Mouse (Mus musculus) kidney, embryonic 16.5 days (tissue): ENCODE results near the gene Cd55b. TPM values are rescaled to one million over a fixed set of nuclear protein-coding genes. Genes with fewer than 3 reads are reported as not detected.

ENCODE experiments used
- ATAC-seq: fragments of 200-750 bp; cut with Nextera tagmentation; 2 replicates; pipeline ENCODE4 v1.8.0; 2017; ENCODE audit warnings: moderate TSS enrichment; ENCODE audit not compliant: low FRiP score, low TSS enrichment
- H3K27ac ChIP-seq: fragments of 300-500 bp; sonication (generic); 2 replicates; pipeline ENCODE4 v1.5.1; 2014; ENCODE audit warnings: low read length
- H3K27me3 ChIP-seq: fragments of 300-500 bp; sonication (generic); 2 replicates; pipeline ENCODE4 v1.6.1; 2014; ENCODE audit warnings: low read length, control low read depth, mixed read lengths; ENCODE audit not compliant: insufficient read depth
- H3K36me3 ChIP-seq: fragments of 300-500 bp; sonication (generic); 2 replicates; pipeline ENCODE4 v1.6.1; 2014; ENCODE audit warnings: low read length, control low read depth, mixed read lengths; ENCODE audit not compliant: insufficient read depth
- H3K4me1 ChIP-seq: fragments of 300-500 bp; sonication (generic); 2 replicates; pipeline ENCODE4 v1.6.1; 2014; ENCODE audit warnings: low read length, control low read depth, mixed read lengths; ENCODE audit not compliant: insufficient read depth
- H3K4me2 ChIP-seq: fragments of 300-500 bp; sonication (generic); replicated peaks from 2 replicates; pipeline ENCODE4 v1.6.1; 2014; ENCODE audit warnings: low read depth, low read length
- H3K4me3 ChIP-seq: fragments of 300-500 bp; sonication (generic); 2 replicates; pipeline ENCODE4 v1.5.1; 2014; ENCODE audit warnings: mild to moderate bottlenecking, low read length
- H3K9ac ChIP-seq: fragments of 300-500 bp; sonication (generic); replicated peaks from 2 replicates; pipeline ENCODE4 v1.6.1; 2014; ENCODE audit warnings: low read length
- H3K9me3 ChIP-seq: fragments of 300-500 bp; sonication (generic); 2 replicates; pipeline ENCODE4 v1.6.1; 2016; ENCODE audit warnings: low read length, control low read depth
- WGBS: fragments of 180-500 bp; shearing (Covaris S2); extraction: QIAGEN DNeasy Blood & Tissue Kit; methylation state at CpG from one replicate; pipeline ENCODE4 v1.1.7; 2014; 5-methylcytosine and 5-hydroxymethylcytosine counted together
- polyA plus RNA-seq: library from polyadenylated mRNA; unstranded; fragments of >200 nt; fragmentation: Nextera tagmentation; extraction: Ambion mirVana; gene quantifications from 2 replicates; pipeline ENCODE4 v1.2.1, GENCODE M21; 2015

Gene Cd55b
- polyA plus RNA-seq, 1 experiment from 2014 or later = 0.21 TPM

DNA sequence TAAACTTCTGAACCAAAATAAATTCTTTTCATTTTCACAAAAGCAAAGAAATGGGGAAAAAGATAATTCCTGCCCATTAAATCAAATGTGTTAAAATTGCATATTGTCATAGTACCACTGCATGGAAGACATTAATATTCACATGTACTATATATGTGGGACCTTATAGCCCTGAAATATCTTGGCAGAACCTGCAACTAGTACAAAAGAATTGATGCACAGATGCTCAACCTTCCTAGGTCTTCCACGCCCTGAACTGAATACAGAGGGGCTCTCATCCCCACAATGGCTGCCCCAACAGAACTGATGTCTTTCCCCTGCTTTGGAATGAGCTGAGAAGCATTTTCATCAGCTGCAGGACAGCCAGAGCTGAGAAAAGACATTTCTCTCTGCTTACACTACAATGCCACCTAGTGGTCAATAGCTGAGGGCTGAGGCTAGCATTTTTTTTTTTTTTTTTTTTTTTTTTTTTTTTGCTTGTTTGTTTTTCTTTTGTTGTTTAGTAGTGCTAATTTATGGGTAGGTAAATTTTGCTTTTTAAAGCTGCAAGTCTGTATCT, 72.7 kb downstream of the Cd55b start:
- ATAC-seq = 0 out of 2 replicates have a peak, but pooled peaks have one; percentile 19
- Histone ChIP-seq H3K4me3 (no peak overlapping the region), H3K27ac (no peak overlapping the region), H3K4me1 (no peaks in the 10 kb centered on the region), H3K9me3 (no peaks in the 10 kb centered on the region), H3K36me3 (no peaks in the 10 kb centered on the region), H3K27me3 (no peaks in the 10 kb centered on the region), H3K9ac (no peak overlapping the region), H3K4me2 (no peak overlapping the region)
- WGBS = 8% methylated on average over 1 of the region's 1 CpGs

DNA sequence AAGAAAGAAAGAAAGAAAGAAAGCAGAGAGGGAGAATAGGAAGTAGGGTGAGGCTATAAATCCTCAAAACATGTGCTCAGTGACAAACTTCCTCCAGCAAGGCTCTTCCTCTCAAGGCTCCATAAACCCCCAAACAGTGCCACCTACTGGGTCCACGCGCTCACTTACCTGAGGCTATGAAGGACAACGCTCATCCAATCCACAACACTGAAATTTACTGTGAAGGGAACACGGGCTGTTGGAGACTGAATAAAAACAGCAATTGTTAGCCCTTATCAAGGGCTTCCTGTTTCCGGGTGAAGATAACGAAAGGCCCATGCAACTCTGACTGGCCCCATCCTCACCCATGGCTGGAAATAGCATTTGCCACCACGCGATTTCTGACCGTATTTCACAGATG, 80.4 kb downstream of the Cd55b start:
- no peaks in the 10 kb centered on the region for H3K36me3 ChIP-seq
- no peak overlapping the region for H3K27ac ChIP-seq
- H3K9me3 ChIP-seq = no peaks in the 10 kb centered on the region
- no peak overlapping the region for H3K4me3 ChIP-seq
- no peaks in the 10 kb centered on the region for H3K27me3 ChIP-seq
- 82% methylated on average over 9 of the region's 9 CpGs for WGBS
- no peak overlapping the region for H3K4me2 ChIP-seq
- no peak overlapping the region for H3K9ac ChIP-seq
- H3K4me1 ChIP-seq = no peaks in the 10 kb centered on the region
- ATAC-seq = no peak

Other genes with a start within 250 kb of the Cd55b start
- gene Cd55, start 39.7 kb upstream of the Cd55b start, polyA plus RNA-seq = 14.3 and 15.9 TPM in 2 replicates
- not detected in 2 replicates for gene Zp3r, start 206.6 kb upstream of the Cd55b start, polyA plus RNA-seq
- gene C4bp, start 238.6 kb upstream of the Cd55b start, polyA plus RNA-seq = 0.94 and 2.7 TPM in 2 replicates